ENCODE assay signal across 12 mouse cellular contexts in the genomic region with DNA sequence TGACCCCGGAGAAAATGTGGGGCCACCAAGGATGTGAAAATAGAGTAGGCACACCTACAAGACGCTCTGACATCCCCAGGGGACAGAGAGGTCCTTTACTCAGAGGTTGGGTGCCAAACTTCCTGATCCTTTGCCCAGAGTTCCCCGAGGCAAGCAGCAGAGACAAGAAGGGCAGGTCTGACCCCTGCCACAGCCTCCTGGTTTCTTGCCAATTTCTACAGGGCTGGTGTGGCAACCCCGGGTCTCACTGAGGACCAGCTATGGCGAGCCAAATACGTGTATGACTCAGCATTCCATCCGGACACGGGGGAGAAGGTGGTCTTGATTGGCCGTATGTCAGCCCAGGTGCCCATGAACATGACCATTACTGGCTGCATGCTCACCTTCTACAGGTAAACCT. TPM values are rescaled to one million over a fixed set of nuclear protein-coding genes. Genes with fewer than 3 reads are reported as not detected.
DNase-seq lines count a peak whose midpoint lies in the region; ATAC-seq and TF ChIP-seq lines count a peak whose summit lies in the region.
"Had no signal": no experiment of that assay in that cellular context is flagged by ENCODE, and none has a peak within 500 bp of the region (broad histone marks: within the 10 kb centered on the region; RNA-seq: fewer than 3 reads in every experiment).

No protein-coding gene starts in this region.

- no peak overlapping the region for H3K27ac ChIP-seq in forebrain, embryonic 15.5 days (replicated peaks)
- no peak overlapping the region for H3K27ac ChIP-seq in forebrain, embryonic 11.5 days (ENCODE audit: low read depth, low read length)
- peak overlapping the region; percentile 99; the same call in 1 of the 2 replicates for H3K27ac ChIP-seq in lung, postnatal 0 days (ENCODE audit: low read length)
- H3K27ac ChIP-seq in hindbrain, postnatal 0 days: no peak overlapping the region
- H3K27ac ChIP-seq in olfactory bulb, adult 2 months (ENCODE audit: insufficient read depth, low read depth, low read length): no peak overlapping the region

- peak overlapping the region; percentile 64; the same call in 1 of the 2 replicates for H3K4me2 ChIP-seq in forebrain, embryonic 15.5 days (replicated peaks)
- no peak overlapping the region for H3K4me2 ChIP-seq in forebrain, embryonic 11.5 days (ENCODE audit: low read depth, low read length, severe bottlenecking)
- H3K4me2 ChIP-seq in lung, postnatal 0 days (replicated peaks; ENCODE audit: low read depth, low read length): no peak overlapping the region
- H3K4me2 ChIP-seq in hindbrain, postnatal 0 days (ENCODE audit: low read depth, low read length): peak overlapping the region; percentile 87
- H3K4me2 ChIP-seq: liver, embryonic 11.5 days had no signal

- DNase-seq in forebrain, embryonic 11.5 days (ENCODE audit: low spot score): no peak
- DNase-seq in lung, postnatal 0 days (ENCODE audit: low spot score): no peak
- DNase-seq in lung, postnatal 4 days: no peak
- no peak for DNase-seq in hindbrain, postnatal 0 days (ENCODE audit: low spot score)
- DNase-seq: gastrocnemius, postnatal 10 days; heart, postnatal 4 days had no signal

- no peak for ATAC-seq in forebrain, embryonic 15.5 days (replicated peaks)
- ATAC-seq in forebrain, embryonic 11.5 days (replicated peaks; ENCODE audit: low FRiP score): no peak
- ATAC-seq in lung, postnatal 0 days: no peak
- ATAC-seq in hindbrain, postnatal 0 days: no peak
- ATAC-seq in CD4-positive, CD25-positive, alpha-beta regulatory T cell, adult 4 months: no peak

- no peak for TF ChIP-seq EP300 in lung, postnatal 0 days (IDR thresholded peaks at IDR 0.05)

- H3K4me3 ChIP-seq in forebrain, embryonic 15.5 days: no peak overlapping the region
- no peak overlapping the region for H3K4me3 ChIP-seq in forebrain, embryonic 11.5 days (ENCODE audit: low read depth, low read length)
- H3K4me3 ChIP-seq in lung, postnatal 0 days (ENCODE audit: low read depth, low read length): no peak overlapping the region
- H3K4me3 ChIP-seq in hindbrain, postnatal 0 days (ENCODE audit: low read length): no peak overlapping the region
- peak overlapping the region; percentile 61; the same call in 1 of the 2 replicates for H3K4me3 ChIP-seq in olfactory bulb, adult 2 months (ENCODE audit: insufficient read depth, low read depth, low read length)

- no peak for TF ChIP-seq POLR2A in olfactory bulb, adult 2 months (IDR thresholded peaks at IDR 0.05; ENCODE audit: insufficient read depth, low read depth, low read length)

- H3K9ac ChIP-seq in forebrain, embryonic 15.5 days (replicated peaks): no peak overlapping the region
- H3K9ac ChIP-seq in forebrain, embryonic 11.5 days (ENCODE audit: low read length): no peak overlapping the region
- no peak overlapping the region for H3K9ac ChIP-seq in lung, postnatal 0 days (replicated peaks; ENCODE audit: low read depth)
- H3K9ac ChIP-seq in hindbrain, postnatal 0 days (replicated peaks; ENCODE audit: low read length): peak overlapping the region; percentile 66; the same call in 1 of the 2 replicates

- peaks cover 33% of the 10 kb centered on the region for H3K36me3 ChIP-seq in forebrain, embryonic 15.5 days
- no peaks in the 10 kb centered on the region for H3K36me3 ChIP-seq in forebrain, embryonic 11.5 days (ENCODE audit: control insufficient read depth, insufficient read depth, low read length)
- H3K36me3 ChIP-seq in lung, postnatal 0 days (ENCODE audit: insufficient read depth, low read length): peaks cover 11% of the 10 kb centered on the region; the same call in 1 of the 2 replicates
- peaks cover 38% of the 10 kb centered on the region for H3K36me3 ChIP-seq in hindbrain, postnatal 0 days (ENCODE audit: insufficient read depth, low read length)

- peaks cover 8% of the 10 kb centered on the region; the same call in 1 of the 2 replicates for H3K27me3 ChIP-seq in forebrain, embryonic 15.5 days
- peaks cover 14% of the 10 kb centered on the region for H3K27me3 ChIP-seq in forebrain, embryonic 11.5 days (ENCODE audit: control insufficient read depth, insufficient read depth, low read length)
- H3K27me3 ChIP-seq in lung, postnatal 0 days (replicated peaks; ENCODE audit: insufficient read depth, low read length): peaks cover 15% of the 10 kb centered on the region; the same call in 1 of the 2 replicates
- no peaks in the 10 kb centered on the region for H3K27me3 ChIP-seq in hindbrain, postnatal 0 days (ENCODE audit: insufficient read depth, low read length)

- no peak for TF ChIP-seq CTCF in lung, postnatal 0 days (IDR thresholded peaks at IDR 0.05)
- TF ChIP-seq CTCF in hindbrain, postnatal 0 days (IDR thresholded peaks at IDR 0.05; ENCODE audit: low read depth): no peak
- TF ChIP-seq CTCF in olfactory bulb, adult 2 months (IDR thresholded peaks at IDR 0.05; ENCODE audit: insufficient read depth, low read depth, low read length): no peak

- H3K9me3 ChIP-seq in forebrain, embryonic 15.5 days: no peaks in the 10 kb centered on the region
- no peaks in the 10 kb centered on the region for H3K9me3 ChIP-seq in forebrain, embryonic 11.5 days (ENCODE audit: control insufficient read depth, low read length)
- no peaks in the 10 kb centered on the region for H3K9me3 ChIP-seq in lung, postnatal 0 days (ENCODE audit: low read length)
- no peaks in the 10 kb centered on the region for H3K9me3 ChIP-seq in hindbrain, postnatal 0 days (ENCODE audit: low read length)

- peaks cover 42% of the 10 kb centered on the region for H3K4me1 ChIP-seq in forebrain, embryonic 15.5 days
- H3K4me1 ChIP-seq in forebrain, embryonic 11.5 days (replicated peaks; ENCODE audit: control insufficient read depth, insufficient read depth, low read length): peaks cover 8% of the 10 kb centered on the region; the same call in 1 of the 2 replicates
- peaks cover 7% of the 10 kb centered on the region for H3K4me1 ChIP-seq in lung, postnatal 0 days (ENCODE audit: insufficient read depth, low read depth, low read length)
- H3K4me1 ChIP-seq in hindbrain, postnatal 0 days (ENCODE audit: insufficient read depth, low read length): peaks cover 8% of the 10 kb centered on the region; the same call in 1 of the 2 replicates
- peaks cover 36% of the 10 kb centered on the region for H3K4me1 ChIP-seq in olfactory bulb, adult 2 months (ENCODE audit: control insufficient read depth, insufficient read depth, low read length)

- 81% methylated on average over 9 of the region's 9 CpGs for WGBS in forebrain, embryonic 15.5 days
- 81% methylated on average over 9 of the region's 9 CpGs for WGBS in forebrain, embryonic 11.5 days
- WGBS in lung, postnatal 0 days: 66% methylated on average over 9 of the region's 9 CpGs
- WGBS in hindbrain, postnatal 0 days: 68% methylated on average over 9 of the region's 9 CpGs
- WGBS in olfactory bulb, adult 2 months: 59% methylated on average over 9 of the region's 9 CpGs

RNA-seq across cellular contexts. Expression of a gene that starts 2.2 kb away (rescaled TPM):
- 65.0 and 67.6 TPM in 2 replicates for polyA plus RNA-seq in forebrain, embryonic 15.5 days (2015; fragmentation: Nextera tagmentation; extraction: Ambion mirVana)
- polyA plus RNA-seq in forebrain, embryonic 11.5 days (2014; fragmentation: Nextera tagmentation; extraction: Ambion mirVana): 15.4 and 18.7 TPM in 2 replicates
- 45.6 and 53.0 TPM in 2 replicates for polyA plus RNA-seq in lung, postnatal 0 days (2015; fragmentation: Nextera tagmentation; extraction: Ambion mirVana)
- total RNA-seq in hindbrain, postnatal 0 days (2014; rRNA removed): 63.9 and 76.9 TPM in 2 replicates
- polyA plus RNA-seq in hindbrain, postnatal 0 days (2015; fragmentation: Nextera tagmentation; extraction: Ambion mirVana): 64.4 and 77.3 TPM in 2 replicates
- not detected in 2 replicates for polyA plus RNA-seq in olfactory bulb, adult 2 months (2012; ENCODE audit: insufficient read depth, insufficient read length, low replicate concordance, missing spikeins)
- 100 to 1,000 TPM in 1 of 2 experiments, 10 to 100 TPM in 1; 92.5 to 132 TPM for polyA plus RNA-seq in CD4-positive, CD25-positive, alpha-beta regulatory T cell, adult 4 months (2017; shearing (Covaris generic))

RNA-seq across cellular contexts. Expression of a gene that starts 4.0 kb away (rescaled TPM):
- 1.7 and 2.2 TPM in 2 replicates for polyA plus RNA-seq in forebrain, embryonic 15.5 days (2015; fragmentation: Nextera tagmentation; extraction: Ambion mirVana)
- polyA plus RNA-seq in forebrain, embryonic 11.5 days (2014; fragmentation: Nextera tagmentation; extraction: Ambion mirVana): 0.61 and 0.63 TPM in 2 replicates
- polyA plus RNA-seq in lung, postnatal 0 days (2015; fragmentation: Nextera tagmentation; extraction: Ambion mirVana): 0.12 and 0.13 TPM in 2 replicates
- 4.8 and 7.7 TPM in 2 replicates for total RNA-seq in hindbrain, postnatal 0 days (2014; rRNA removed)
- polyA plus RNA-seq in hindbrain, postnatal 0 days (2015; fragmentation: Nextera tagmentation; extraction: Ambion mirVana): 1.9 and 2.5 TPM in 2 replicates
- polyA plus RNA-seq in olfactory bulb, adult 2 months (2012; ENCODE audit: insufficient read depth, insufficient read length, low replicate concordance, missing spikeins): not detected in 2 replicates
- not detected for polyA plus RNA-seq in CD4-positive, CD25-positive, alpha-beta regulatory T cell, adult 4 months (2017; shearing (Covaris generic))
- total RNA-seq: heart, postnatal 4 days; megakaryocyte-erythroid progenitor cell, adult 5-6 weeks had no signal
- polyA plus RNA-seq: heart, embryonic 11.5 days; liver, embryonic 11.5 days had no signal

RNA-seq across cellular contexts. Expression of a gene that starts 25.5 kb away (rescaled TPM):
- 0.70 and 0.73 TPM in 2 replicates for polyA plus RNA-seq in forebrain, embryonic 15.5 days (2015; fragmentation: Nextera tagmentation; extraction: Ambion mirVana)
- 0.20 and 0.31 TPM in 2 replicates for polyA plus RNA-seq in forebrain, embryonic 11.5 days (2014; fragmentation: Nextera tagmentation; extraction: Ambion mirVana)
- polyA plus RNA-seq in lung, postnatal 0 days (2015; fragmentation: Nextera tagmentation; extraction: Ambion mirVana): 11.2 and 12.8 TPM in 2 replicates
- total RNA-seq in hindbrain, postnatal 0 days (2014; rRNA removed): 1.7 and 2.8 TPM in 2 replicates
- 2.6 and 3.2 TPM in 2 replicates for polyA plus RNA-seq in hindbrain, postnatal 0 days (2015; fragmentation: Nextera tagmentation; extraction: Ambion mirVana)
- polyA plus RNA-seq in olfactory bulb, adult 2 months (2012; ENCODE audit: insufficient read depth, insufficient read length, low replicate concordance, missing spikeins): not detected in 2 replicates
- 1 to 10 TPM in 1 of 2 experiments, under 1 TPM in 1; 0.76 to 1.2 TPM for polyA plus RNA-seq in CD4-positive, CD25-positive, alpha-beta regulatory T cell, adult 4 months (2017; shearing (Covaris generic))

RNA-seq across cellular contexts. Expression of a gene that starts 35.3 kb away (rescaled TPM):
- 25.7 and 27.7 TPM in 2 replicates for polyA plus RNA-seq in forebrain, embryonic 15.5 days (2015; fragmentation: Nextera tagmentation; extraction: Ambion mirVana)
- polyA plus RNA-seq in forebrain, embryonic 11.5 days (2014; fragmentation: Nextera tagmentation; extraction: Ambion mirVana): 52.7 and 56.9 TPM in 2 replicates
- 56.0 and 59.4 TPM in 2 replicates for polyA plus RNA-seq in lung, postnatal 0 days (2015; fragmentation: Nextera tagmentation; extraction: Ambion mirVana)
- 44.1 and 44.7 TPM in 2 replicates for total RNA-seq in hindbrain, postnatal 0 days (2014; rRNA removed)
- polyA plus RNA-seq in hindbrain, postnatal 0 days (2015; fragmentation: Nextera tagmentation; extraction: Ambion mirVana): 16.4 and 17.0 TPM in 2 replicates
- not detected in 2 replicates for polyA plus RNA-seq in olfactory bulb, adult 2 months (2012; ENCODE audit: insufficient read depth, insufficient read length, low replicate concordance, missing spikeins)
- polyA plus RNA-seq in CD4-positive, CD25-positive, alpha-beta regulatory T cell, adult 4 months (2017; shearing (Covaris generic)): 1 to 10 TPM in 1 of 2 experiments, under 1 TPM in 1; 0.54 to 1.6 TPM

RNA-seq across cellular contexts. Expression of a gene that starts 43.3 kb away (rescaled TPM):
- 83.9 and 87.1 TPM in 2 replicates for polyA plus RNA-seq in forebrain, embryonic 15.5 days (2015; fragmentation: Nextera tagmentation; extraction: Ambion mirVana)
- 71.4 and 78.1 TPM in 2 replicates for polyA plus RNA-seq in forebrain, embryonic 11.5 days (2014; fragmentation: Nextera tagmentation; extraction: Ambion mirVana)
- polyA plus RNA-seq in lung, postnatal 0 days (2015; fragmentation: Nextera tagmentation; extraction: Ambion mirVana): 62.6 and 63.3 TPM in 2 replicates
- total RNA-seq in hindbrain, postnatal 0 days (2014; rRNA removed): 97.1 and 98.4 TPM in 2 replicates
- polyA plus RNA-seq in hindbrain, postnatal 0 days (2015; fragmentation: Nextera tagmentation; extraction: Ambion mirVana): 109 and 115 TPM in 2 replicates
- not detected in 2 replicates for polyA plus RNA-seq in olfactory bulb, adult 2 months (2012; ENCODE audit: insufficient read depth, insufficient read length, low replicate concordance, missing spikeins)
- 10 to 100 TPM; 45.8 to 63.1 TPM for polyA plus RNA-seq in CD4-positive, CD25-positive, alpha-beta regulatory T cell, adult 4 months (2017; shearing (Covaris generic))

Comparison
In these comparisons a context has a peak if more than half of its experiments do, and no peak if none do; other contexts are left out.
1. H3K4me2 ChIP-seq: peak in forebrain, embryonic 15.5 days (single experiment) and hindbrain, postnatal 0 days (single experiment); none in forebrain, embryonic 11.5 days (single experiment) and lung, postnatal 0 days (single experiment).